Mouse (Mus musculus): ENCODE results near the gene Mterf1a. TPM values are rescaled to one million over a fixed set of nuclear protein-coding genes. Genes with fewer than 3 reads are reported as not detected.
"Not testable (repeated sequence)": the region's sequence is repeated elsewhere in the genome, so short reads cannot be mapped to it uniquely, and the experiment has no call there.

Mterf1a gene
- polyA plus RNA-seq, 1 experiment from 2014 or later: 6.3 TPM

DNA sequence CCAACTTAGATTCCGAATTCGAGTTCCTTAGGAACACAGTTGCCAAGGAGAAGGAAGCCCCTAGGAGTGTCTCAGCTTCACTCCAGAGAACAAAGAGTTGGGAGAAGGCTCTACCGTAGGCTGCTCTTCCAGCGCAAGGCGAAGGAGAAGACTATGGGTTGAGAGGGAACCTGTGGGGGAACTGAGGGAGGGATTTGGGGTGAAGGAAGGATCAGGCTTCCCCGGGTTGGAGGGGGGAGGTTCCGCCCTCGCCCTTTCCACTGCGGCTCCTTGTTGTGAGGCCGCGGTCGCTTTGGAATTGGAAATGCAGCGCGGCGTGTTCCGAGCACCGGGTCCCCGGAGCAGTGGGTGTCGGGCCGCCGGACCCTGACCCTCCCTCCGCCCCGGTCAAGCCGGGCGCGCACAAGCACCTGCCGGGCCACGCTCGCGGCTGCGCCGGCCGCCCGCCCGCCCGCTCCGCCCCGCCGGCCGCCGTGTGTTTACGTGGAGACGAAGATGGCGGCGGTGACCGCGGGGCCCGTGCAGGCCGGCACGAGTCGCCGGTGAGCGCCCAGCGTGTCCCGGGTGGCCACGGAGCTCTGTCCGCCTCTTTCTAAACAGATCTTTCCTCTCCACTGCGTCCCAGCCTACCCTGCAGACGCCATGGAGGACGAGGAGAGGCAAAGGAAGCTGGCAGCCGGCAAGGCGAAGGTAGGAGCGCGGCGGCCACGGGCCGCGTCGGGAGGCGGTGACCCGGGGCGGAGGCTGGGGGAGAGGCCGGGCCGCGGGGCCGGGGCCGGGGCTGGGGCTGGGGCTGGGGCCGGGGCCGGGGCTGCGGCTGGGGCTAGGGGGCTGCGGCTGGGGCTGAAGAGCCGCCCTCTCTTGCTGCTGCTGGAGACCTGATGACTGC, 34.3 kb upstream of the Mterf1a start, which contains the start of gene Akap9:
Gene Akap9, plus strand, starts transcription at position 254 of the 889 bp plus-strand sequence.
- ATAC-seq (replicated peaks): peak; percentile 87

GRCm38 (mm10) chr5:3926666-3927065, 32.9 kb upstream of the Mterf1a start:
- Histone ChIP-seq H3K36me3 (replicated peaks) (no peaks in the 10 kb centered on the region), H3K4me2 (peak overlapping the region; percentile 78), H3K9ac (no peak overlapping the region), H3K9me3 (no peaks in the 10 kb centered on the region), H3K27me3 (replicated peaks) (no peaks in the 10 kb centered on the region), H3K4me3 (no peak overlapping the region), H3K27ac (peak overlapping the region; percentile 62), H3K4me1 (peaks cover 32% of the 10 kb centered on the region)
- WGBS: 26% methylated on average over 4 of the region's 4 CpGs
- no peak for ATAC-seq (replicated peaks)

More for the DNA sequence above, 34.3 kb upstream of the Mterf1a start, which contains the start of gene Akap9:
- Histone ChIP-seq H3K27me3 (replicated peaks) (no peaks in the 10 kb centered on the region), H3K9ac (peak within 1 kb of the TSS; percentile 100), H3K27ac (peak within 1 kb of the TSS; percentile 99), H3K4me3 (peak within 1 kb of the TSS; percentile 97), H3K4me1 (peaks cover 40% of the 10 kb centered on the region), H3K36me3 (replicated peaks) (no peaks in the 10 kb centered on the region), H3K4me2 (peak within 1 kb of the TSS; percentile 78), H3K9me3 (no peaks in the 10 kb centered on the region)
- WGBS: under 1% methylated on average over 79 of the region's 82 CpGs

DNA sequence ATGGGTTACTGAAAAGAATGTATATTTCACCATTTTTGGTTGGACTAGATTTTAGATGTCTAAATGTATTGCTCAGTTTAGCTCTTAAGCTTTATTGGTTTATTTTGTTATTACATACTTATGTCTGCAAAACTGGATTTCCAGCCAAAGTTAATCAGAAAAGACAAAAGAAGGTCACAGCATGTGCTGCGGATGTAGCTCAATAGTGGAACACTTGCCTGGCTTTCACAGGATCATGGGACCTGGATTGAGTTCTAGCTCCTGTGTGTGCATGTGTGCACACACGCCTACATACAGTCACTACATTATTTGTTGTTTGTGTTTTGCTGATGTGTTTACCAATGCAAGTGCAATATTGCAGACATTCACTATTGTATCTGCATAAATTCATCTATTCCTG, 28.6 kb upstream of the Mterf1a start:
- no peak overlapping the region for H3K27ac ChIP-seq
- no peaks in the 10 kb centered on the region for H3K36me3 ChIP-seq (replicated peaks)
- no peak overlapping the region for H3K4me2 ChIP-seq
- WGBS: 93% methylated on average over 2 of the region's 2 CpGs
- no peak overlapping the region for H3K9ac ChIP-seq
- no peak for ATAC-seq (replicated peaks)
- H3K4me3 ChIP-seq: no peak overlapping the region
- no peaks in the 10 kb centered on the region for H3K27me3 ChIP-seq (replicated peaks)
- H3K4me1 ChIP-seq: peaks cover 13% of the 10 kb centered on the region
- H3K9me3 ChIP-seq: no peaks in the 10 kb centered on the region

DNA sequence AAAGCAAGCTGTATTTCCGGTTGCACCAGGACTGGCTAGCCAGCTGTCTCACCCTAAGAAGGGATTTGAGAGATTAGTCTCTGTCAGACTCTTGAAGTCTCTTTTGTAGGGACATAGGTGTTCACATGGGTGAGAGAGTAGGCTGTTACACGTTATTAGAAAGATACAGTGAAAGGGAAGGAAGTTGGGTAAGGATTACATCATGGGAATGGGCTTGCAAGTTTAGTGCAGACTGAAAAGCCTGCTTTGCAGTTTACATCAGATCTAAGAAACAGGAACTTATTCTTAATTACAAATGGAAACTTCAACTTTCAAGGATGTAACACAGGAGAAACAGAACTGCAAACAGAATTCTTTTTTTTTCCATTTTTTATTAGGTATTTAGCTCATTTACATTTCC, 11.7 kb upstream of the Mterf1a start:
- 66% methylated on average over 2 of the region's 2 CpGs for WGBS
- H3K9me3 ChIP-seq: no peaks in the 10 kb centered on the region
- no peak overlapping the region for H3K4me3 ChIP-seq
- no peak for ATAC-seq (replicated peaks)
- H3K27ac ChIP-seq: no peak overlapping the region
- H3K4me2 ChIP-seq: no peak overlapping the region
- H3K9ac ChIP-seq: no peak overlapping the region
- H3K36me3 ChIP-seq (replicated peaks): no peaks in the 10 kb centered on the region
- H3K4me1 ChIP-seq: no peaks in the 10 kb centered on the region
- no peaks in the 10 kb centered on the region for H3K27me3 ChIP-seq (replicated peaks)

GRCm38 (mm10) chr5:3894294-3894619, 524 bp upstream of the Mterf1a start:
- 96% methylated on average over 4 of the region's 4 CpGs for WGBS
- H3K4me2 ChIP-seq: 0 out of 2 replicates have a peak overlapping the region, but pooled peaks have one; percentile 34
- not testable (repeated sequence) for H3K9me3 ChIP-seq; H3K36me3 ChIP-seq (replicated peaks); H3K9ac ChIP-seq; H3K27ac ChIP-seq; H3K27me3 ChIP-seq (replicated peaks); H3K4me1 ChIP-seq
- peak; percentile 18; the same call in 1 of the 2 replicates for ATAC-seq (replicated peaks)
- peak overlapping the region; percentile 32; the same call in 1 of the 2 replicates for H3K4me3 ChIP-seq

DNA sequence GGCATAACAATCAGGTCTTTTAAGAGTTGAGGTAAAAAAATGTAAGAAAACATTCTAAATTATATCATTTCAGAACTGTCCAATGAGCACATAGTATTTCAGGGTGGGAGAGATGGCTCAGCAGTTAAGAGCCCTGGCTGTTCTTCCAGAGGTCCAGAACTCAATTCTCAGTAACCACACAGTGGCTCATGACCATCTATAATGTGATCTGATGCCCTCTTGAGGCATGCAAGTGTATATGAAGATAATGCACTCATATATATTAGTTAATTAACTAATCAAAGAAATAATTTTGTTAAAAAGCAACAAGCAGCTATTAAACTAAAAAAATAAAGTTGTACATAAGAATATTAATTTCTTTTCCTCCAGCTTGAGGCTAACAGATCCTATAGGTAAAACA, 4.5 kb downstream of the Mterf1a start:
- Histone ChIP-seq H3K36me3 (replicated peaks) (no peaks in the 10 kb centered on the region), H3K4me1 (peaks cover 10% of the 10 kb centered on the region), H3K9ac (no peak overlapping the region), H3K27me3 (replicated peaks) (no peaks in the 10 kb centered on the region), H3K9me3 (no peaks in the 10 kb centered on the region), H3K4me2 (no peak overlapping the region), H3K4me3 (no peak overlapping the region), H3K27ac (no peak overlapping the region)
- ATAC-seq (replicated peaks): no peak

DNA sequence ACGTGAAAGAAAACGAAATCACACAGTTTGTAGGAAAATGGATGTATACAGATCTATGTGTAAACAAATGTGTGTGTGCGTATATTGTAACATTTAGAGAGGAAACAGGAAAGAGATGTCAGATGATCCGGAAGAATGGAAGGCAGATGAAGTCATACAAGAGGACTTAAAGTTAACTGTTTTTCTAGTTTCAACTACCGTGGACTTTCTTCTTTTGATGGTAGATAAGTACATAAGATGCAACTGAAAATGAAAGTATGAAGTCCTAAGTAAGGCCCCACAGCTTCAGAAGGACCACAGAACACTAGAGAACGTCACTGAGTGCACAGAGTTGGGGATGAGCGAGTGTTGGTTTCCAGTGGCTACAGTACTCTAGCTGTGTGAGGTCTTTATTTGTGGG, 6.9 kb downstream of the Mterf1a start:
- 89% methylated on average over 7 of the region's 7 CpGs for WGBS
- H3K36me3 ChIP-seq (replicated peaks); H3K4me1 ChIP-seq; ATAC-seq (replicated peaks); H3K4me2 ChIP-seq; H3K4me3 ChIP-seq; H3K9ac ChIP-seq; H3K27ac ChIP-seq; H3K9me3 ChIP-seq; H3K27me3 ChIP-seq (replicated peaks): not testable (repeated sequence)

DNA sequence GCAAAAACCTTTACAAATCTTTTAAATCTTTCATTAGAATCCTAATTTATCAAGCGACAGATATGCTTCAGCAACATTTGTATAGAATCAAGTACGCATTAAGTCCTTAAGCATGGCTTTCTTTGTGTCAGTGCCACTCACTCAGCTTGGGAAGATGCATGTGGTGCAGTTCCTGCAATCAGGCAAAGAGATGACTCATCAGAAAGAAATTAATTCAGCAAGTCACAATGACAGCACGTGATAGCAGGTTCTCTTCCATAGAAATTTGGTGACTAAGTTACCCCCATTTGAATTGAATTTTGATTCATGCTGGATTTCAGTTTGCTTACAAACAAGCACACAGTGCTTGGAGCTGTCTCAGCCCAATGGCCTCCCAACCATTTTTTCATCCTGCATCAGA, 20.2 kb downstream of the Mterf1a start:
- ATAC-seq (replicated peaks): no peak
- no peak overlapping the region for H3K4me3 ChIP-seq
- H3K4me1 ChIP-seq: no peaks in the 10 kb centered on the region
- H3K27ac ChIP-seq: no peak overlapping the region
- H3K36me3 ChIP-seq (replicated peaks): no peaks in the 10 kb centered on the region
- no peak overlapping the region for H3K9ac ChIP-seq
- H3K27me3 ChIP-seq (replicated peaks): no peaks in the 10 kb centered on the region
- H3K9me3 ChIP-seq: no peaks in the 10 kb centered on the region
- WGBS: 65% methylated on average over 3 of the region's 3 CpGs
- H3K4me2 ChIP-seq: no peak overlapping the region

GRCm38 (mm10) chr5:3872348-3872747, 21.4 kb downstream of the Mterf1a start:
- Histone ChIP-seq H3K4me3 (no peak overlapping the region), H3K27me3 (replicated peaks) (no peaks in the 10 kb centered on the region), H3K36me3 (replicated peaks) (no peaks in the 10 kb centered on the region), H3K4me2 (no peak overlapping the region), H3K9me3 (no peaks in the 10 kb centered on the region), H3K4me1 (no peaks in the 10 kb centered on the region), H3K27ac (no peak overlapping the region), H3K9ac (no peak overlapping the region)
- 20% methylated on average over 1 of the region's 1 CpGs for WGBS
- ATAC-seq (replicated peaks): no peak

DNA sequence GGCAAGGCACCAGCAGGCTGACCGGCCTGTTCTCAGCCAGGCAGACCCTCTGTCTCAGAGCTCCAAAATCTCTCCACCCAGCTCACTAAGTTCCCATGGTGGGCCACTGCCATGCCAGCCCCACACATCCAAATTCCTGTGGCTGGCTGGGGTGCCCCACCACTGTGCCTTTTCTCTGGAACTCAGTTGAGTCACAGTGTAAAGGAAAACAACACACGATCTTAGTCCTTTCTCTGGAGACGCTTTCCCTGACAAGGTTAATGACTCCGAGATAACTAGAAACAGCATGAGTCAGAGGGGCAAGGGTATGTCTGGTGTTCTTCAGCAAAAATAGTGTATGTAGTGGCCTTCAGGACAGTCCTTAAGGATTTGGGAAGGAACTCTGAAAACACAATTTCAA, 23.6 kb downstream of the Mterf1a start:
- Histone ChIP-seq H3K27me3 (replicated peaks) (no peaks in the 10 kb centered on the region), H3K4me3 (no peak overlapping the region), H3K27ac (no peak overlapping the region), H3K36me3 (replicated peaks) (no peaks in the 10 kb centered on the region), H3K4me2 (no peak overlapping the region), H3K4me1 (no peaks in the 10 kb centered on the region), H3K9me3 (no peaks in the 10 kb centered on the region), H3K9ac (no peak overlapping the region)
- ATAC-seq (replicated peaks): no peak
- WGBS: 80% methylated on average over 4 of the region's 4 CpGs

DNA sequence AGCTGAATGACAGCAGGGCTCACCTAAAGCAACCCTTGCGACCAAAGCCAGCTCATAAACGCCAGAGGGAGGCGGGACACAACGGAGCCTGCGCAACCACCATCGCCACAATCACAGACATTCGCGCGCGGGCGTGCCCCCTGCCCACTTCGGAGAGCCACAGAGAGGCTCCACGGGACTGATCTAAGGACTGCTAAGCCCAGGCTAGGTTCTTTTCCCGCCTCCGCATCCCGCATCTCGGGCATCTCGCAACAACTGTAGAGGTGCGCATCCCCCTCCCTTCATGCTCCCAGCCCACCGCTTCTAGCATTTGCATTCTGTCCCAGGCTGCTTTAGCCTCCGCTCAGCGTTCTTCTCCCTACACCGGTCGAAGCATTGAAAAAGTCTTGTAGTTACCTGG, 48.7 kb downstream of the Mterf1a start, which contains the start of gene Lrrd1:
Gene Lrrd1, plus strand, starts transcription at position 148 of the 400 bp plus-strand sequence.
- no peak within 1 kb of the TSS for H3K27ac ChIP-seq
- H3K4me1 ChIP-seq: peaks cover 5% of the 10 kb centered on the region; the same call in 1 of the 2 replicates
- H3K36me3 ChIP-seq (replicated peaks): 0 out of 2 replicates have a peak, but pooled peaks cover 9% of the 10 kb centered on the region
- 4% methylated on average over 24 of the region's 24 CpGs for WGBS
- peak within 1 kb of the TSS; percentile 21 for H3K9ac ChIP-seq
- no peaks in the 10 kb centered on the region for H3K9me3 ChIP-seq
- H3K4me2 ChIP-seq: peak within 1 kb of the TSS; percentile 64
- peak; percentile 62 for ATAC-seq (replicated peaks)
- H3K4me3 ChIP-seq: peak within 1 kb of the TSS; percentile 35
- no peaks in the 10 kb centered on the region for H3K27me3 ChIP-seq (replicated peaks)
